Mouse (Mus musculus) MEL (cell line): ENCODE results near the gene Fam136a. TPM values are rescaled to one million over a fixed set of nuclear protein-coding genes. Genes with fewer than 3 reads are reported as not detected.

ENCODE experiments used
- DNase-seq: peaks from one replicate; pipeline ENCODE4 v3.0.0; 2011; ENCODE audit warnings: low read depth, low spot score
- H3K27ac ChIP-seq: 2 replicates; pipeline ENCODE4 v1.5.1; 2012; ENCODE audit warnings: low read depth, mild to moderate bottlenecking, control low read depth, low read length, moderate library complexity; ENCODE audit not compliant: control insufficient read depth
- H3K27me3 ChIP-seq, 2 experiments: fragments of 150-350 bp in 1 of 2; sonication (generic) in 1 of 2; 2 replicates each; pipeline ENCODE4 v1.6.1; 2012; ENCODE audit warnings: low read length in 2 of 2, mild to moderate bottlenecking in 2 of 2, improper control_type of control experiment in 1 of 2, moderate library complexity in 1 of 2; ENCODE audit not compliant: insufficient read depth in 2 of 2, control insufficient read depth in 1 of 2
- H3K36me3 ChIP-seq, 2 experiments: 2 replicates each; pipeline ENCODE4 v1.6.1; 2012 to 2014; ENCODE audit warnings: low read length in 2 of 2, improper control_type of control experiment in 1 of 2, inconsistent platforms in 1 of 2, mild to moderate bottlenecking in 1 of 2; ENCODE audit not compliant: insufficient read depth in 2 of 2, control insufficient read depth in 1 of 2
- H3K4me1 ChIP-seq, 2 experiments: fragments of 150-350 bp in 1 of 2; sonication (generic) in 1 of 2; 2 replicates each; pipeline ENCODE4 v1.6.1; 2012; ENCODE audit warnings: low read length in 2 of 2, improper control_type of control experiment in 1 of 2, mild to moderate bottlenecking in 1 of 2; ENCODE audit not compliant: insufficient read depth in 2 of 2, control insufficient read depth in 1 of 2
- H3K4me3 ChIP-seq, 2 experiments: fragments of 150-350 bp in 1 of 2; sonication (generic) in 1 of 2; 2 replicates each; pipeline ENCODE4 v1.5.1; 2012; ENCODE audit warnings: low read depth in 2 of 2, low read length in 2 of 2, mild to moderate bottlenecking in 2 of 2, moderate library complexity in 2 of 2, control low read depth in 1 of 2, improper control_type of control experiment in 1 of 2; ENCODE audit not compliant: control insufficient read depth in 1 of 2, insufficient read depth in 1 of 2
- H3K79me2 ChIP-seq: 2 replicates; pipeline ENCODE4 v1.6.1; 2012; ENCODE audit warnings: mild to moderate bottlenecking, low read length, moderate library complexity; ENCODE audit not compliant: control insufficient read depth, poor library complexity, insufficient read depth
- H3K9ac ChIP-seq: 2 replicates; pipeline ENCODE4 v1.6.1; 2012; ENCODE audit warnings: low read depth, mild to moderate bottlenecking, control low read depth, low read length, moderate library complexity; ENCODE audit not compliant: control insufficient read depth, poor library complexity, severe bottlenecking
- H3K9me3 ChIP-seq: fragments of 150-350 bp; sonication (generic); replicated peaks from 2 replicates; pipeline ENCODE4 v1.6.1; 2012; ENCODE audit warnings: mild to moderate bottlenecking, low read length, improper control_type of control experiment, moderate library complexity; ENCODE audit not compliant: insufficient read depth
- BHLHE40 ChIP-seq: IDR thresholded peaks from 2 replicates; pipeline ENCODE4 v1.6.1; 2012; ENCODE audit warnings: low read depth, mild to moderate bottlenecking, inconsistent platforms, low read length, improper control_type of control experiment, borderline replicate concordance
- CHD1 ChIP-seq: IDR thresholded peaks from 2 replicates; pipeline ENCODE4 v1.6.1; 2012; ENCODE audit warnings: low read depth, mild to moderate bottlenecking, inconsistent platforms, low read length, improper control_type of control experiment
- CHD2 ChIP-seq: IDR thresholded peaks from 2 replicates; pipeline ENCODE4 v1.6.1; 2011; ENCODE audit warnings: low read length, improper control_type of control experiment
- CTCF ChIP-seq, 3 experiments: IDR thresholded peaks in 2 of 3; conservative IDR thresholded peaks in 1 of 3; 2 replicates each; pipeline ENCODE4 v1.5.1; 2011 to 2012; ENCODE audit warnings: low read length in 3 of 3, low read depth in 2 of 3, mild to moderate bottlenecking in 2 of 3, improper control_type of control experiment in 1 of 3, inconsistent platforms in 1 of 3, mixed read lengths in 1 of 3, moderate library complexity in 1 of 3; ENCODE audit not compliant: control insufficient read depth in 1 of 3, insufficient read depth in 1 of 3, poor library complexity in 1 of 3, severe bottlenecking in 1 of 3
- E2F4 ChIP-seq: IDR thresholded peaks from 2 replicates; pipeline ENCODE4 v1.6.1; 2011; ENCODE audit warnings: low read depth, low read length, improper control_type of control experiment, borderline replicate concordance
- ELF1 ChIP-seq: IDR thresholded peaks from 2 replicates; pipeline ENCODE4 v1.6.1; 2014; ENCODE audit warnings: low read depth, mild to moderate bottlenecking, inconsistent platforms, low read length, improper control_type of control experiment, moderate library complexity
- EP300 ChIP-seq, 2 experiments: IDR thresholded peaks; 2 replicates each; pipeline ENCODE4 v1.6.1; 2011; ENCODE audit warnings: improper control_type of control experiment in 2 of 2, low read length in 2 of 2, low read depth in 1 of 2, mild to moderate bottlenecking in 1 of 2
- ETS1 ChIP-seq: IDR thresholded peaks from 2 replicates; pipeline ENCODE4 v1.6.1; 2012; ENCODE audit warnings: low read depth, mild to moderate bottlenecking, inconsistent platforms, low read length, improper control_type of control experiment, moderate library complexity
- GATA1 ChIP-seq: IDR thresholded peaks from 2 replicates; pipeline ENCODE4 v1.6.1; 2011; ENCODE audit warnings: low read depth, low read length, improper control_type of control experiment
- HCFC1 ChIP-seq: IDR thresholded peaks from 2 replicates; pipeline ENCODE4 v1.6.1; 2012; ENCODE audit warnings: low read depth, mild to moderate bottlenecking, inconsistent platforms, low read length, improper control_type of control experiment, moderate library complexity
- JUND ChIP-seq: IDR thresholded peaks from 2 replicates; pipeline ENCODE4 v1.6.1; 2011; ENCODE audit warnings: low read depth, mild to moderate bottlenecking, improper control_type of control experiment, low read length
- KAT2A ChIP-seq: conservative IDR thresholded peaks from 2 replicates; pipeline ENCODE4 v1.6.1; 2012; ENCODE audit warnings: low read depth, low read length, improper control_type of control experiment, inconsistent platforms
- MAFK ChIP-seq: IDR thresholded peaks from 2 replicates; pipeline ENCODE4 v1.6.1; 2011; ENCODE audit warnings: low read depth, mild to moderate bottlenecking, low read length, improper control_type of control experiment, borderline replicate concordance
- MAX ChIP-seq: IDR thresholded peaks from 2 replicates; pipeline ENCODE4 v1.6.1; 2011; ENCODE audit warnings: low read length, improper control_type of control experiment
- MAZ ChIP-seq: IDR thresholded peaks from 2 replicates; pipeline ENCODE4 v1.6.1; 2012; ENCODE audit warnings: low read depth, mild to moderate bottlenecking, inconsistent platforms, low read length, improper control_type of control experiment
- MEF2A ChIP-seq: IDR thresholded peaks from 2 replicates; pipeline ENCODE4 v1.6.1; 2014; ENCODE audit warnings: low read depth, mild to moderate bottlenecking, inconsistent platforms, low read length, improper control_type of control experiment; ENCODE audit not compliant: poor library complexity, insufficient replicate concordance, severe bottlenecking; ENCODE audit errors: extremely low read depth
- MXI1 ChIP-seq: IDR thresholded peaks from 2 replicates; pipeline ENCODE4 v1.6.1; 2011; ENCODE audit warnings: mild to moderate bottlenecking, low read depth, low read length, improper control_type of control experiment
- MYB ChIP-seq: IDR thresholded peaks from 2 replicates; pipeline ENCODE4 v1.6.1; 2011; ENCODE audit warnings: mild to moderate bottlenecking, low read depth, low read length, improper control_type of control experiment
- MYC ChIP-seq: IDR thresholded peaks from 2 replicates; pipeline ENCODE4 v1.6.1; 2011; ENCODE audit warnings: low read depth, mild to moderate bottlenecking, low read length, improper control_type of control experiment, moderate library complexity
- NELFE ChIP-seq: IDR thresholded peaks from 2 replicates; pipeline ENCODE4 v1.6.1; 2011; ENCODE audit warnings: low read depth, low read length, improper control_type of control experiment
- NRF1 ChIP-seq: IDR thresholded peaks from 2 replicates; pipeline ENCODE4 v1.6.1; 2014; ENCODE audit warnings: low read depth, mild to moderate bottlenecking, inconsistent platforms, low read length, improper control_type of control experiment, moderate library complexity; ENCODE audit not compliant: poor library complexity, insufficient read depth, severe bottlenecking
- POLR2A ChIP-seq, 2 experiments: IDR thresholded peaks; 2 replicates each; pipeline ENCODE4 v1.6.1; 2011 to 2012; ENCODE audit warnings: low read length in 2 of 2, mild to moderate bottlenecking in 2 of 2, control low read depth in 1 of 2, improper control_type of control experiment in 1 of 2, low read depth in 1 of 2, moderate library complexity in 1 of 2; ENCODE audit not compliant: control insufficient read depth in 1 of 2, insufficient read depth in 1 of 2, poor library complexity in 1 of 2
- POLR2AphosphoS2 ChIP-seq: IDR thresholded peaks from 2 replicates; pipeline ENCODE4 v1.6.1; 2011; ENCODE audit warnings: low read length, improper control_type of control experiment
- POLR2AphosphoS5 ChIP-seq: IDR thresholded peaks from 2 replicates; pipeline ENCODE4 v1.6.1; 2012; ENCODE audit warnings: low read depth, borderline replicate concordance, mild to moderate bottlenecking, inconsistent platforms, low read length, moderate library complexity, mixed read lengths
- RAD21 ChIP-seq: IDR thresholded peaks from 2 replicates; pipeline ENCODE4 v1.6.1; 2011; ENCODE audit warnings: mild to moderate bottlenecking, low read depth, low read length, improper control_type of control experiment
- RCOR1 ChIP-seq: IDR thresholded peaks from 2 replicates; pipeline ENCODE4 v1.6.1; 2012; ENCODE audit warnings: low read depth, mild to moderate bottlenecking, inconsistent platforms, low read length, improper control_type of control experiment
- SIN3A ChIP-seq: IDR thresholded peaks from 2 replicates; pipeline ENCODE4 v1.6.1; 2012; ENCODE audit warnings: low read length, improper control_type of control experiment, inconsistent platforms
- SMC3 ChIP-seq: IDR thresholded peaks from 2 replicates; pipeline ENCODE4 v1.6.1; 2011; ENCODE audit warnings: low read depth, low read length, improper control_type of control experiment
- TBP ChIP-seq: IDR thresholded peaks from 2 replicates; pipeline ENCODE4 v1.8.0; 2011; ENCODE audit warnings: low read depth, low read length, improper control_type of control experiment
- TCF12 ChIP-seq: IDR thresholded peaks from 2 replicates; pipeline ENCODE4 v1.6.1; 2014; ENCODE audit warnings: low read depth, mild to moderate bottlenecking, inconsistent platforms, low read length, improper control_type of control experiment, moderate library complexity
- UBTF ChIP-seq: IDR thresholded peaks from 2 replicates; pipeline ENCODE4 v1.6.1; 2012; ENCODE audit warnings: low read depth, mild to moderate bottlenecking, inconsistent platforms, low read length, improper control_type of control experiment, moderate library complexity, borderline replicate concordance; ENCODE audit not compliant: insufficient read depth
- USF1 ChIP-seq: IDR thresholded peaks from 2 replicates; pipeline ENCODE4 v1.6.1; 2014; ENCODE audit warnings: low read depth, mild to moderate bottlenecking, inconsistent platforms, low read length, improper control_type of control experiment, moderate library complexity
- USF2 ChIP-seq, 2 experiments: IDR thresholded peaks; 2 replicates each; pipeline ENCODE4 v1.6.1; 2011 to 2012; ENCODE audit warnings: improper control_type of control experiment in 2 of 2, low read length in 2 of 2, borderline replicate concordance in 1 of 2, inconsistent platforms in 1 of 2, low read depth in 1 of 2, mild to moderate bottlenecking in 1 of 2; ENCODE audit not compliant: insufficient read depth in 1 of 2
- ZKSCAN1 ChIP-seq: IDR thresholded peaks from 2 replicates; pipeline ENCODE4 v1.6.1; 2012; ENCODE audit warnings: low read depth, mild to moderate bottlenecking, inconsistent platforms, low read length, improper control_type of control experiment, moderate library complexity
- ZMIZ1 ChIP-seq: IDR thresholded peaks from 2 replicates; pipeline ENCODE4 v1.6.1; 2012; ENCODE audit warnings: low read depth, mild to moderate bottlenecking, inconsistent platforms, low read length, improper control_type of control experiment, moderate library complexity
- ZNF384 ChIP-seq: IDR thresholded peaks from 2 replicates; pipeline ENCODE4 v1.6.1; 2012; ENCODE audit warnings: low read depth, mild to moderate bottlenecking, inconsistent platforms, low read length, improper control_type of control experiment
- polyA plus RNA-seq, 2 experiments: library from polyadenylated mRNA; stranded (reverse) in 1 of 2; unstranded in 1 of 2; fragments of >175 nt in 1 of 2; fragments of >200 nt in 1 of 2; gene quantifications; 2 replicates each; pipeline versions ENCODE4 v1.2.1 to v1.2.4; 2012; ENCODE audit warnings: low replicate concordance in 2 of 2, low read depth in 1 of 2; ENCODE audit not compliant: insufficient read length in 2 of 2, insufficient read depth in 1 of 2, missing spikeins in 1 of 2
- total RNA-seq: library from RNA; depleted of rRNA; stranded (reverse); fragments of 300-350 nt; gene quantifications from 2 replicates; pipeline ENCODE4 v1.2.3, GENCODE M21; 2012

Fam136a gene
- total and polyA plus RNA-seq, 3 experiments = 53.0 to 89.2 TPM; not detected in 1

GRCm38 (mm10) chr6:86371340-86371911 is 6.0 kb downstream of the Fam136a start:
- Histone ChIP-seq H3K4me1 (peaks cover 2 to 14% of the 10 kb centered on the region in 2 experiments; a peak in 3 of 4 replicates), H3K9ac (peak overlapping the region; percentile 88), H3K4me3 (peak overlapping the region; percentile 84 to 91), H3K36me3 (peaks cover 4 to 23% of the 10 kb centered on the region in 2 experiments; a peak in 3 of 4 replicates), H3K27me3 (no peaks in the 10 kb centered on the region), H3K9me3 (no peaks in the 10 kb centered on the region), H3K79me2 (peaks cover 44% of the 10 kb centered on the region), H3K27ac (peak overlapping the region; percentile 89)
- peak; percentile 98 for DNase-seq
- TF ChIP-seq POLR2A (IDR thresholded peaks at IDR 0.05; ENCODE audit: control insufficient read depth in 1 of 2, insufficient read depth in 1 of 2, low read depth in 1 of 2, low read length in 2 of 2, poor library complexity in 1 of 2) (peak in 1 of 2 experiments; percentile 98; a peak in 3 of 4 replicates), ZNF384 (no peak), POLR2AphosphoS5 (peak; percentile 84; the same call in 1 of the 2 replicates), MYC (peak; percentile 86; the same call in 1 of the 2 replicates), USF1 (no peak), RAD21 (no peak), ELF1 (peak; percentile 89), EP300 (IDR thresholded peaks at IDR 0.05; ENCODE audit: low read depth in 1 of 2, low read length in 2 of 2) (0 out of 4 replicates have a peak, but pooled peaks of 1 of the 2 experiments have one; percentile 18), MAZ (no peak; the same call in 1 of the 2 replicates), MAFK (no peak), NRF1 (peak; percentile 61), ZKSCAN1 (0 out of 2 replicates have a peak, but pooled peaks have one; percentile 30), RCOR1 (no peak), KAT2A (peak; percentile 83), TCF12 (peak; percentile 80), USF2 (IDR thresholded peaks at IDR 0.05; ENCODE audit: borderline replicate concordance in 1 of 2, insufficient read depth in 1 of 2, low read depth in 1 of 2, low read length in 2 of 2) (no peak), MXI1 (peak; percentile 89), CHD1 (no peak), CHD2 (peak; percentile 98), ETS1 (peak; percentile 20; the same call in 1 of the 2 replicates), BHLHE40 (no peak), JUND (no peak), UBTF (no peak), HCFC1 (peak; percentile 93), TBP (peak; percentile 95), CTCF (IDR thresholded peaks at IDR 0.05 in 2 of 3, conservative IDR thresholded peaks at IDR 0.05 in 1 of 3; ENCODE audit: control insufficient read depth in 1 of 3, insufficient read depth in 1 of 3, low read depth in 2 of 3, low read length in 3 of 3, poor library complexity in 1 of 3, severe bottlenecking in 1 of 3) (no peak), POLR2AphosphoS2 (peak; percentile 97; the same call in 1 of the 2 replicates), MEF2A (no peak), ZMIZ1 (peak; percentile 79; the same call in 1 of the 2 replicates), MAX (peak; percentile 68; the same call in 1 of the 2 replicates), E2F4 (peak; percentile 83; the same call in 1 of the 2 replicates), SMC3 (no peak), NELFE (peak; percentile 94), SIN3A (peak; percentile 97), MYB (no peak), GATA1 (peak; percentile 7; the same call in 1 of the 2 replicates)
